Mouse (Mus musculus) limb, embryonic 14.5 days (tissue): Measurements from ENCODE around the gene Nup153. TPM values are rescaled to one million over a fixed set of nuclear protein-coding genes. Genes with fewer than 3 reads are reported as not detected.

ENCODE experiments used
- ATAC-seq: fragments of 200-750 bp; cut with Nextera tagmentation; 2 replicates; pipeline ENCODE4 v1.8.0; 2017; ENCODE audit warnings: low read depth, moderate number of reproducible peaks, moderate TSS enrichment; ENCODE audit not compliant: low FRiP score
- DNase-seq: peaks from one replicate; pipeline ENCODE4 v3.0.0-alpha.2; 2015; ENCODE audit warnings: low spot score
- H3K27ac ChIP-seq: fragments of 300-500 bp; sonication (generic); replicated peaks from 2 replicates; pipeline ENCODE4 v1.5.1; 2014; ENCODE audit warnings: low read depth, mild to moderate bottlenecking, low read length, moderate library complexity, mixed read lengths
- H3K27me3 ChIP-seq: fragments of 300-500 bp; sonication (generic); 2 replicates; pipeline ENCODE4 v1.6.1; 2014; ENCODE audit warnings: low read length, mixed read lengths; ENCODE audit not compliant: control insufficient read depth, insufficient read depth
- H3K36me3 ChIP-seq: fragments of 300-500 bp; sonication (generic); 2 replicates; pipeline ENCODE4 v1.6.1; 2014; ENCODE audit warnings: mild to moderate bottlenecking, low read length, moderate library complexity, mixed read lengths; ENCODE audit not compliant: control insufficient read depth, insufficient read depth
- H3K4me1 ChIP-seq: fragments of 300-500 bp; sonication (generic); 2 replicates; pipeline ENCODE4 v1.6.1; 2014; ENCODE audit warnings: antibody characterized with exemption, low read length, mixed read lengths; ENCODE audit not compliant: control insufficient read depth, insufficient read depth
- H3K4me2 ChIP-seq: fragments of 300-500 bp; sonication (generic); replicated peaks from 2 replicates; pipeline ENCODE4 v1.6.1; 2014; ENCODE audit warnings: low read depth, mild to moderate bottlenecking, low read length, moderate library complexity; ENCODE audit not compliant: severe bottlenecking
- H3K4me3 ChIP-seq: fragments of 300-500 bp; sonication (generic); replicated peaks from 2 replicates; pipeline ENCODE4 v1.5.1; 2014; ENCODE audit warnings: low read length
- H3K9ac ChIP-seq: fragments of 300-500 bp; sonication (generic); 2 replicates; pipeline ENCODE4 v1.6.1; 2014; ENCODE audit warnings: mild to moderate bottlenecking, low read depth, low read length, moderate library complexity; ENCODE audit not compliant: severe bottlenecking
- H3K9me3 ChIP-seq: fragments of 300-500 bp; sonication (generic); 2 replicates; pipeline ENCODE4 v1.6.1; 2016; ENCODE audit warnings: low read length; ENCODE audit not compliant: control insufficient read depth
- POLR2A ChIP-seq: fragments of 200-500 bp; IDR thresholded peaks from 2 replicates; pipeline ENCODE4 v1.8.0; 2012; ENCODE audit warnings: inconsistent platforms, mild to moderate bottlenecking, moderate library complexity, borderline replicate concordance; ENCODE audit not compliant: insufficient read depth, insufficient read length; ENCODE audit errors: extremely low read depth
- WGBS: fragments of 180-500 bp; shearing (Covaris S2); extraction: QIAGEN DNeasy Blood & Tissue Kit; methylation state at CpG from one replicate; pipeline ENCODE4 v1.1.7; 2014; 5-methylcytosine and 5-hydroxymethylcytosine counted together
- polyA plus RNA-seq, 2 experiments: library from polyadenylated mRNA; depleted of rRNA in 1 of 2; stranded (reverse) in 1 of 2; unstranded in 1 of 2; fragments of >200 nt; fragmentation: Nextera tagmentation in 1 of 2; extraction: Ambion mirVana in 1 of 2; gene quantifications; 2 replicates each; pipeline versions ENCODE4 v1.2.1 to v1.2.3; 2012 to 2014

The Nup153 gene
- polyA plus RNA-seq, 2 experiments: 32.3 to 65.8 TPM

DNA sequence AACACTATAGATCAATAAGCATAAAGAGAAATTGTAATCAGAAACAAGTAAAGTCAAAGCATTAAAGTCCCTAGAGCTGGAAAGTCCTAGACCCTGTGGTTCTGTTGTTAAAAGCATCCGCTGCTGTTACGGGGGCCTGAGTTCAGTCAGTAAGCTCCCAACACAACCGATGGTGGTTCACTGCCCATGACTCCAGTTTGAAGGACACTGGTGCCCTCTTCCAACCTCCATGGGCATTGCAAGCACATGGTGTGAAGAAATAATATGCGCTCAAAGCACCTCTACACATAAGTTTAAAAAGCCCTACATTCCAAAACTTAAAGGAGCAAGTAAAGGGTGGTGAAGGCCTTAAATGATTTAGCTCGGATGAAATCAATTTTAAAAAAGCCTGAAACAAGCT, 24.6 kb downstream of the Nup153 start:
- Histone ChIP-seq H3K36me3 (peaks cover 46% of the 10 kb centered on the region), H3K27ac (no peak overlapping the region), H3K4me3 (no peak overlapping the region), H3K9ac (no peak overlapping the region), H3K4me2 (no peak overlapping the region), H3K27me3 (no peaks in the 10 kb centered on the region), H3K9me3 (no peaks in the 10 kb centered on the region), H3K4me1 (no peaks in the 10 kb centered on the region)
- 82% methylated on average over 5 of the region's 5 CpGs for WGBS
- TF ChIP-seq POLR2A: no peak
- no peak for DNase-seq
- no peak for ATAC-seq

DNA sequence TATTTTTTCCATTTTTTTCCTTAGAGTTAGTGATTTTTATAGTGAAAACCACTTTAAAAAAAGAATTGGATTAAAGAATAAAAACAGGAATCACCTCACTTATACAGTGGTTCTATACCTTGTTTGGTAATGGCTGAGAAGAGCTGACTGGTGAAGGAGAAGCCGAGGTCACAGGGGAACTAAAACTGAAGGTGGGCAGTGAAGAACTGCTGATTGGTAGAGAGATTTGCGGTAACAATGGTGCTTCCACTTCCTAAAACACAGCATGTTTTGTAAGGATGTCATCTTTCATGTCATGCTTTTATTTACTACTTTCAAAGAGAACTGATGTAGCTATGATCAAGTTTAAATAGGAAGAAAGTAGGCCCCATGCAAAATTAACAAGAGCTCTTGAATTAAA, 26.3 kb downstream of the Nup153 start:
- no peaks in the 10 kb centered on the region for H3K9me3 ChIP-seq
- H3K4me2 ChIP-seq: no peak overlapping the region
- DNase-seq (no peak), ATAC-seq (no peak)
- no peak overlapping the region for H3K27ac ChIP-seq
- WGBS: 88% methylated on average over 2 of the region's 2 CpGs
- no peaks in the 10 kb centered on the region for H3K4me1 ChIP-seq
- no peaks in the 10 kb centered on the region for H3K27me3 ChIP-seq
- no peak overlapping the region for H3K9ac ChIP-seq
- no peak overlapping the region for H3K4me3 ChIP-seq
- peaks cover 46% of the 10 kb centered on the region for H3K36me3 ChIP-seq
- TF ChIP-seq POLR2A: no peak

DNA sequence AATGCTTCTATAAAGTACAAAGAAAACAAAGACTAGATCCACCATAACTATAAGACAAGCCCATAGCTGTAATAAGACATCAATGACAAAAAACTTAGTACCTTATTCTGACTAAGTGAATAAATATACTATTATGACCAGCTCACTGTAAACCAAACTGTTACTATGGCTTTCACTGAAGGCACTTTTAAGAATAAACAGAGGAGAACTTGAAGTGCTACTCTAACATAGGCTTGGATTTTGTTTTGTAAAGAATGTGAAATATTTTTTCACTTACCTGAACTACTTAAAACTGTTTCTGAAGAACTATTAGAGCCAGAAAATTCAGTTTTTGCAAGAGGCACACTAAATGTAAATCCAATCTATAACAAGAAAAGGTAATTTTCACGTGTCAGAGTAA, 28.4 kb downstream of the Nup153 start:
- no peaks in the 10 kb centered on the region for H3K9me3 ChIP-seq
- H3K36me3 ChIP-seq: peaks cover 54% of the 10 kb centered on the region
- no peak for TF ChIP-seq POLR2A
- no peaks in the 10 kb centered on the region for H3K27me3 ChIP-seq
- no peak overlapping the region for H3K9ac ChIP-seq
- H3K27ac ChIP-seq: no peak overlapping the region
- 93% methylated on average over 1 of the region's 1 CpGs for WGBS
- H3K4me3 ChIP-seq: no peak overlapping the region
- no peaks in the 10 kb centered on the region for H3K4me1 ChIP-seq
- no peak overlapping the region for H3K4me2 ChIP-seq
- ATAC-seq (no peak), DNase-seq (no peak)

DNA sequence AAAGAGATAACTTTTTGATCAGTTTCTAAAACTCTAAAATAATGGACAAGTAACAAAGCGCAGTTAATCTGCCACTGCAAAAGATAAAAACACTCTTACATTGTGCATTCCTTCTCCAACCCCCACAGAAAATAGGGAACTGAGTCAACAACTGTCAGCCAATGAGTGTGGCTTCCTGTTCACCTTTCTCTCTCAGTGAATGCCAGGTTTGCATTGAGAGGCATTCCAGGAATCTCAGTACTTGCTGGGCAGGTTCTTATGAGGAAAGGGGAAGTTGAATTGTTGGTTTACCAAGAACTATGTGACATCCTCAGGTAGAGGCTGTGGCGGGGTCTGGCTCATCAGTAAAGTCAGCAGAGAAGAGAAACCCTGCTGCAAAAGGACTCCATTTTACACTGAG, 31.0 kb downstream of the Nup153 start:
- H3K9me3 ChIP-seq: no peaks in the 10 kb centered on the region
- no peaks in the 10 kb centered on the region for H3K4me1 ChIP-seq
- TF ChIP-seq POLR2A: no peak
- ATAC-seq (no peak), DNase-seq (no peak)
- no peaks in the 10 kb centered on the region for H3K27me3 ChIP-seq
- WGBS: 77% methylated on average over 2 of the region's 2 CpGs
- no peak overlapping the region for H3K9ac ChIP-seq
- no peak overlapping the region for H3K27ac ChIP-seq
- H3K36me3 ChIP-seq: peaks cover 57% of the 10 kb centered on the region
- H3K4me3 ChIP-seq: no peak overlapping the region
- no peak overlapping the region for H3K4me2 ChIP-seq

DNA sequence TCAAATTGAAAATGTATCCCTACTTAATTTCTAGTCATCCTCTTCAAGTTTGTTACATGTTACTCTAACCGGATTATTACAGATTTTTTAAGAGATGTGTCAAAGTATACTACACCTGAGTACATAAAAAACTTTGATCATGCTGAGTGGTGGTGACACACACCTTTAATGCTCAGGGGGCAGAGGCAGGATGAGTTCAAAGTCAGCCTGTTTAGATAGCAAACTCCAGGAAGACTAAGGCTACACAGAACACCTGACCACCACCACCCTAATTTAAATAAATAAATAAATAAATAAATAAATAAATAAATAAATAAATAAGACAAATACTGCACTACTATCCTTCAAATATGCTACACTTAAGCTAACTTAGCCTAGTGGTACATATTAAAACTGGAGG, 31.8 kb downstream of the Nup153 start:
- Histone ChIP-seq H3K4me1 (no peaks in the 10 kb centered on the region), H3K4me3 (no peak overlapping the region), H3K9me3 (no peaks in the 10 kb centered on the region), H3K27ac (no peak overlapping the region), H3K4me2 (no peak overlapping the region), H3K36me3 (peaks cover 51% of the 10 kb centered on the region), H3K27me3 (no peaks in the 10 kb centered on the region), H3K9ac (no peak overlapping the region)
- TF ChIP-seq POLR2A: no peak
- ATAC-seq (no peak), DNase-seq (no peak)
- 93% methylated on average over 1 of the region's 1 CpGs for WGBS

DNA sequence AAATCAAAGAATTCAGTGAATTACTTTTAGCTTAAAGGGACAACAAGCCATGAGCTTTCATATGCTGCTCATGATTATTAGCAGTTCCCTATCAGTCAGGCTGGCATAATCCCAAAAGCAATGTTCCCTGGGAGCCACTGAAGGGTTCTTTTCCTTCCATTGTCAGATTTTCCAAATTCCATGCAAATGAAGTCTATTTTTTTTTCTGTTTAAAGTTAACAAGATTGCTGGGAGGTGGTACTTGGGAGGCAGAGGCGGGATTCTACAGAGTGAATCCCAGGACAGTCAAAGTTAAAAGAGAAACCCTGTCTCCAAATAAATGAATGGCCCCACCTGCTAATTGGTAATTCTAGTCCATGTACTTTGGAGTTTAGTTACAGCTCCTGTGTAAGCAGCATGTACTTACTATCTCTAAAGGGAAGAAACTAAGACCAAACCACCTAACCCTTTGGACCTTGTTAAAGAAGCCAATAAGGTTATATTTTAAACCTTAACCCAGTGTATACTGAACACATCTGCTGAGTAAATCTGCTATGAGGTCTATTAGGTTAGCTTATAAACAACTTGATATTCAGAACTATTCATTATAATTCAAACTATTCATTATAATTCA, 32.3 kb downstream of the Nup153 start:
- 90% methylated on average over 1 of the region's 1 CpGs for WGBS
- no peak for TF ChIP-seq POLR2A
- H3K36me3 ChIP-seq: peaks cover 48% of the 10 kb centered on the region
- no peak overlapping the region for H3K9ac ChIP-seq
- H3K4me1 ChIP-seq: no peaks in the 10 kb centered on the region
- H3K4me3 ChIP-seq: no peak overlapping the region
- DNase-seq (no peak), ATAC-seq (no peak)
- no peak overlapping the region for H3K4me2 ChIP-seq
- H3K27me3 ChIP-seq: no peaks in the 10 kb centered on the region
- no peaks in the 10 kb centered on the region for H3K9me3 ChIP-seq
- H3K27ac ChIP-seq: no peak overlapping the region
